Mouse (Mus musculus) limb, embryonic 15.5 days (tissue): Measurements from ENCODE around the gene Ubl7. TPM values are rescaled to one million over a fixed set of nuclear protein-coding genes. Genes with fewer than 3 reads are reported as not detected.
A peak's percentile ranks its signal among the peaks of the same experiment; 100 is the strongest.

Experiments used
- ATAC-seq: fragments of 200-750 bp; cut with Nextera tagmentation; 2 replicates; pipeline ENCODE4 v1.8.0; 2017; ENCODE audit warnings: low read depth, moderate TSS enrichment; ENCODE audit not compliant: insufficient number of reproducible peaks, low FRiP score, low TSS enrichment
- H3K27ac ChIP-seq: fragments of 300-500 bp; sonication (generic); 2 replicates; pipeline ENCODE4 v1.5.1; 2015; ENCODE audit warnings: moderate library complexity, mild to moderate bottlenecking, inconsistent platforms
- H3K27me3 ChIP-seq: fragments of 300-500 bp; sonication (generic); 2 replicates; pipeline ENCODE4 v1.6.1; 2015; ENCODE audit warnings: inconsistent platforms
- H3K36me3 ChIP-seq: fragments of 300-500 bp; sonication (generic); 2 replicates; pipeline ENCODE4 v1.6.1; 2015; ENCODE audit warnings: inconsistent platforms
- H3K4me1 ChIP-seq: fragments of 300-500 bp; sonication (generic); 2 replicates; pipeline ENCODE4 v1.6.1; 2015; ENCODE audit warnings: inconsistent platforms
- H3K4me2 ChIP-seq: fragments of 300-500 bp; sonication (generic); 2 replicates; pipeline ENCODE4 v1.6.1; 2015; ENCODE audit warnings: mild to moderate bottlenecking, inconsistent platforms
- H3K4me3 ChIP-seq: fragments of 300-500 bp; sonication (generic); 2 replicates; pipeline ENCODE4 v1.5.1; 2015; ENCODE audit warnings: mild to moderate bottlenecking, inconsistent platforms
- H3K9ac ChIP-seq: fragments of 300-500 bp; sonication (generic); 2 replicates; pipeline ENCODE4 v1.6.1; 2015; ENCODE audit warnings: inconsistent platforms
- H3K9me3 ChIP-seq: fragments of 300-500 bp; sonication (generic); 2 replicates; pipeline ENCODE4 v1.6.1; 2016; ENCODE audit warnings: inconsistent platforms
- WGBS: fragments of 180-500 bp; shearing (Covaris S2); methylation state at CpG from one replicate; pipeline ENCODE4 v1.1.7; 2015; 5-methylcytosine and 5-hydroxymethylcytosine counted together
- polyA plus RNA-seq: library from polyadenylated mRNA; unstranded; fragments of >200 nt; fragmentation: Nextera tagmentation; extraction: Ambion mirVana; gene quantifications from 2 replicates; pipeline ENCODE4 v1.2.1, GENCODE M21; 2015

Gene Ubl7
- polyA plus RNA-seq, 1 experiment from 2014 or later: 107 TPM

DNA sequence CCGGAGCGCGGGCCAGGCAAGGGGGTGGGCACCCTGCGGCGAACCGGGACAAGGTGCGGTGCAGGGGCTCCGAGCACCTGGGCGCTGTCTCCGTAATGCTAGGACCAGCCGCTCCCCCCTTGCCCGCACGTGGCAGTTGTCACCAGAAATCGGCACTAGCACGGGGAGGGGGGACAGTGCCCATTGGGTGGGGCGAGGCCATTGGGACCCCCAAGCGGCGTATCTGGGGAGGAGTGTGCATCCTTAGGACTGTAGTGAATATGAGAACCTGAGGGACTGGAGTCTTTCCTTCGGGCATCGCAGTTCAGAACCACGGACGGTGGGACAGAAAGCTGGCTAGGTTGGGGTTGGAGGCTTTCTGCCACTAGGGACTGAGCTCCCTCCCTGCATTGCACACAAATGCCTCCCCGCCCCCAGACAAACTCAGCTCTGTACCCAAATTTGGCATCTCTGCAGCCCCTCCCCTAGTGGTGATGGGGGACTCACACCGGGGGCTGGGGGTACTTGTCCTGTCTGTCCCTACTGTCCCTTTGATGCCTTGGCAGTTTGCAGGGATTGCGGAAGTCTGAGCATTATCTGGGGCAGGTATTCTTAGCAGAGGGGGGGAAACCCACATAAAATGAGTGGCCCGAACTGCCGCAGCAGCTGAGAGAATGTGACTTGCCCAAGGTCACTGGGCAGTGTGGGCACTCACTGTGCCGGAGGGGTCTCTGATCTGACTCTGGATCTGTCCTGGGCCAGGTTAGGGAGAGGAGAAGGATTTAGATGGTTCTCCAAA is 30.3 kb downstream of the Ubl7 start:
- Histone ChIP-seq H3K4me1 (peaks cover 31% of the 10 kb centered on the region), H3K9me3 (no peaks in the 10 kb centered on the region), H3K9ac (peak overlapping the region; percentile 24; the same call in 1 of the 2 replicates), H3K4me3 (peak overlapping the region; percentile 67), H3K36me3 (no peaks in the 10 kb centered on the region), H3K27me3 (peaks cover 55% of the 10 kb centered on the region), H3K4me2 (peak overlapping the region; percentile 98), H3K27ac (no peak overlapping the region)
- ATAC-seq: no peak
- 4% methylated on average over 28 of the region's 28 CpGs for whole genome bisulfite sequencing

DNA sequence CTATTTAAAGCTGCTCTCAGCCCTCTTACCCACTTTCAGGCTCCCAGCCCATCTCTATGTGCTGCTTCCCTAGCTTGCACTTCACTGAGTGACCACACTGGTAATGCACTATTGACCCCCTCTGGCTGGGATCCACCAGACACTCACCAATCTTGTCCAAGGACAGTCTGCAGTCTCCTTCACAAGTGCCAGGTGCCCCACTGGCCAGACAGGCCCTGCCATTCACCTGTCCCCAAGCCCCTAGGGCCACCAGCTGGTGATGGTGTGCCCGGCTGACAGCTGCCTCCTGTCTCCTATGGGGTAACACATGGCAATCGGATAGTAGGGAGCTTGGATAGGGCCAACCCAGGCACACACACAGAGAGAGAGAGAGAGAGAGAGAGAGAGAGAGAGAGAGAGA is 31.3 kb downstream of the Ubl7 start:
- Histone ChIP-seq H3K27me3 (peaks cover 57% of the 10 kb centered on the region), H3K4me1 (peaks cover 31% of the 10 kb centered on the region), H3K4me3 (no peak overlapping the region), H3K9me3 (no peaks in the 10 kb centered on the region), H3K9ac (no peak overlapping the region), H3K4me2 (no peak overlapping the region), H3K27ac (no peak overlapping the region), H3K36me3 (no peaks in the 10 kb centered on the region)
- WGBS: 58% methylated on average over 2 of the region's 2 CpGs
- ATAC-seq: no peak

DNA sequence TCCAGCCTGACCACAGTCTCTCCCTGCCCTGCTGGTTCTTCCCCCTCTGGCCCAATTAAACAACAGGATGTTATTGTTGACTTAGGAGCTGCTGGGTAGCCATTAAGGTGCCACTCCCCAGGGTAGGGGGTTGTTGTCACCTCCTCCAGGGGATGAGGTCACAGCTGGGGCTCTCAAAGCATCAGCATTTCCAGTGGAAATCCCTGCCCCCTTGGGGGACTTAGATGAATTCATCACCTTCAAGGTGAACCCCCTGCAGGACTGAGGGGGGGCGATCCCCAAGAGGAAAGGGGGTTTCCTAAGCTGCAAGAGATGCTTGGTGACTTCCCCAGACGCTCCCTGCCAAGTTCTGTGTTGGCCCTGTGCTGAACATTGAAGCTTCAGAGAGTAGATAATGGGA is 32.3 kb downstream of the Ubl7 start:
- peaks cover 23% of the 10 kb centered on the region for H3K4me1 ChIP-seq
- no peak overlapping the region for H3K4me3 ChIP-seq
- ATAC-seq: no peak
- H3K9ac ChIP-seq: no peak overlapping the region
- H3K27ac ChIP-seq: no peak overlapping the region
- no peak overlapping the region for H3K4me2 ChIP-seq
- H3K27me3 ChIP-seq: peaks cover 58% of the 10 kb centered on the region
- no peaks in the 10 kb centered on the region for H3K36me3 ChIP-seq
- H3K9me3 ChIP-seq: no peaks in the 10 kb centered on the region
- WGBS: 28% methylated on average over 2 of the region's 2 CpGs

DNA sequence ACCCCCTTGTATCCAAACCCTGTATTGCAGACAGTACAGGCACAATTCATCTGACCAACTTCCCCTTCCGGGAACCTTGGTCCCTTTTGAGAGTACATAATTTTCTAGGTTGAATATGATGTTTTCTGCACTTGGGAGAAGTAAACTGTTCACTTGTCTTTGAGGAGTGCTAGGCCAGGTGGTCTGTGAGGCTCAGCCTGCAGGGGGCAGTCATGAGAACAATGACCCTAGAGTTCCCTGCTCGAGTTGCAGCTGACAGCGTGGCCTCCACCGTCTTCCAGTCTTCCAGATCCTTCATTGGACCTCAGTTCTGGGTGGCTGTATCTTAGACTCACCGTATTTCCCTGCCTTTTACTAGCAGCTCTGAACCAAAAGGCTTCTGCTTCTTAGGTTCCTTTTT is 33.8 kb downstream of the Ubl7 start:
- Histone ChIP-seq H3K4me3 (no peak overlapping the region), H3K36me3 (no peaks in the 10 kb centered on the region), H3K9ac (no peak overlapping the region), H3K4me1 (peaks cover 14% of the 10 kb centered on the region), H3K9me3 (no peaks in the 10 kb centered on the region), H3K27ac (no peak overlapping the region), H3K4me2 (no peak overlapping the region), H3K27me3 (peaks cover 46% of the 10 kb centered on the region)
- ATAC-seq: no peak
- WGBS: 26% methylated on average over 5 of the region's 5 CpGs

DNA sequence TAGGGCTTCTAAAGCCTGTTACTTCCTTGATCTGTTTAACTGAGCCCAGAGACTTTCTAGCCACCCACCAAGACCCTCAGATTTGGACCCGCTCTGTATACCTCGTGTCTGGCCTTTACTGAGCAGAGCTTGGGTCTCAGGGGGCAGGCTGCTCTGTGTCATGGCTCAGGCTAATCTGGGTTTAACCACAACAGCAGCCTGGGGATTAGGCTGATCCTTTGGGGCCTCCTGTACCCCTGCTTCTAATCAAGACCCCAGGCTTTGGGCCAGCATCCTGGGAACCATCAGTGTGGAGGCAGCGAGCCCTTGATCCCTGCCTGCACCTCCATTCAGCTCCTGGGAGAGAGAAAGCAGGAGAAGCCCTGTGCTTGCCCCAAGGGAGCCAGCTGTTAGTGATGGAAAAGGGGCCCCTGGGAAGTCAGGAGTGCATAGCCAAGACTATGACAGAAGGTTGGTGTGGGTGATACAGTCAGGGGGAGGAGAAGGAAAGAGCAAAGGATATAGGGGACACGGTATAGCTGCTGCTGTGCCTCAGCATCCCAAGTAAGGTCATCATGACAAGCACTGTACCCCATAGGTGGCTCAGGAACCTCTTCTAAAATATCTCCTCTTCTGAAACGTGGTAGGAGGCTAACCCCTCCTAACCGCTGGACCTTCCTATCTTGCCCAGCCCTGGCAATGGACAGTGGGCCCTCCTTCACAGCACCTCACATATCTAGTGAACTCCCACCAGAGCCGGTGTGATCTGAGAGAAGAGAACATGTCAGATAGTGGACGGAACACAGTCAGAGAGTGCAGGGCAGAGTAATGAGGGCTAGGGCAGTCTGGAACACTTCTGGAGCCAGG is 35.2 kb downstream of the Ubl7 start:
- Histone ChIP-seq H3K4me2 (no peak overlapping the region), H3K4me3 (no peak overlapping the region), H3K36me3 (no peaks in the 10 kb centered on the region), H3K9me3 (no peaks in the 10 kb centered on the region), H3K27ac (no peak overlapping the region), H3K9ac (no peak overlapping the region), H3K27me3 (peaks cover 43% of the 10 kb centered on the region), H3K4me1 (peaks cover 5% of the 10 kb centered on the region)
- ATAC-seq: no peak
- 71% methylated on average over 8 of the region's 8 CpGs for WGBS

DNA sequence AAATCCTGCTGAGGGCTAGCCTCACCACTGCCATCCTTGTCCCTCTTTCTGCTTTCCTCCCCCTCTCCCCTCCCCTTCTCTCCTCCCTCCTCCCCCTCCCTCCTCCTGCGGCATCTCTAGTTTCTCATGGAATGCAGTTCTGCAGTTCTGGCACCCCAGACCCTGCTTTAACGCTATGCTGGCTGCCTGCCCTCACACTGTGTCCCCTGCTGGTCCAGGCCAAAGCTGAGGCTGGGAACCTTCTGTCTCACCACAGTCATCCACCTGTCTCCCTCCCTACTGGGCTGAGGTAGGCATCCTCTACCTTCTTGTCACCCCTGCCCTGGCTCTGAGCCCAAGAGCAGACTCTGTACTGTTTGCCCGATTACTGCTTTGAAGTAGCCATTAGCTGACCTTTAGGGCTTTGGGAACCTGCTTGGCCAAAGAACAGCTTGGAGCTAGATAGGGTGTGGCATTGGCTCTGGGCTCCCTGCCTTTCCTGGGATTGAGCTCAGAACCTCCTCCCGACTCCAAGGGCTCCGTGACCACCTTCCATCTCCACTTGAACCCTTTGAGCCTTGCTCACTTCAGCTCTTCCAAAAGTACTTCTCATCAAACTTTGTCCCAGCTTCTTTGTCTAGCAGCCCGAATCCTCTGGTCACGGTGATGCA is 36.7 kb downstream of the Ubl7 start:
- Histone ChIP-seq H3K9me3 (no peaks in the 10 kb centered on the region), H3K9ac (no peak overlapping the region), H3K27me3 (peaks cover 28% of the 10 kb centered on the region), H3K27ac (no peak overlapping the region), H3K4me3 (no peak overlapping the region), H3K4me1 (peaks cover 8% of the 10 kb centered on the region), H3K36me3 (no peaks in the 10 kb centered on the region), H3K4me2 (no peak overlapping the region)
- ATAC-seq: no peak
- WGBS: 54% methylated on average over 7 of the region's 7 CpGs

DNA sequence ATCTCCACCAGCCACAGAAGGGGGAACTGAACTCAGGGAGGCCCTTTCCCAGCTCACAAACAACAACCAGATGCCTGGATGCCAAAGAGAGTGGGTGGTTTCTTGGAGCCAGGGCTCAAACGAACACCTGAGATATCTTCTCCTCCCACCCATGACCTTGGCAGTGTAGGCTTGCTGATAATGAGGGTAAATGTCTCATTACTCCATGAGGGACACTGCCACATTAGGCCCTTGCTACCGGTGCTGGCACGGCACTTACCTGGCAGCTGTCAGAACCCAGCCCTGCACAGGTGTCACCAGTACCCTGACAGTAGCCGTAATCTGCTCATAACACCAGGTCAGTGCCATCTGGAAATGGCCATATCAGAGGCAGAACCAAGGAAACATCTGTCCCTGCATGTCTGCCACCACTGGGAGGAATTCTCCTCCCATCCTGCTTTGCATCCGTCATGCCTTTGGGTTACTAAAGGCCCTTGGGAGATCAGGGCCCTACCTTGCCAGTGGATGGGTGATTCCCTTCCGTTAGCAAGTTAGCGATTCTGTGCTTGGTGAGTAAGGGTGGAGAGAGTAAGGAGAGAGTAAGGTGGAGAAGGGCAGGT is 37.7 kb downstream of the Ubl7 start:
- Histone ChIP-seq H3K9me3 (no peaks in the 10 kb centered on the region), H3K4me1 (peaks cover 8% of the 10 kb centered on the region), H3K27me3 (peaks cover 19% of the 10 kb centered on the region; the same call in 1 of the 2 replicates), H3K4me3 (no peak overlapping the region), H3K9ac (no peak overlapping the region), H3K36me3 (no peaks in the 10 kb centered on the region), H3K4me2 (no peak overlapping the region), H3K27ac (no peak overlapping the region)
- WGBS: 77% methylated on average over 7 of the region's 7 CpGs
- ATAC-seq: no peak

DNA sequence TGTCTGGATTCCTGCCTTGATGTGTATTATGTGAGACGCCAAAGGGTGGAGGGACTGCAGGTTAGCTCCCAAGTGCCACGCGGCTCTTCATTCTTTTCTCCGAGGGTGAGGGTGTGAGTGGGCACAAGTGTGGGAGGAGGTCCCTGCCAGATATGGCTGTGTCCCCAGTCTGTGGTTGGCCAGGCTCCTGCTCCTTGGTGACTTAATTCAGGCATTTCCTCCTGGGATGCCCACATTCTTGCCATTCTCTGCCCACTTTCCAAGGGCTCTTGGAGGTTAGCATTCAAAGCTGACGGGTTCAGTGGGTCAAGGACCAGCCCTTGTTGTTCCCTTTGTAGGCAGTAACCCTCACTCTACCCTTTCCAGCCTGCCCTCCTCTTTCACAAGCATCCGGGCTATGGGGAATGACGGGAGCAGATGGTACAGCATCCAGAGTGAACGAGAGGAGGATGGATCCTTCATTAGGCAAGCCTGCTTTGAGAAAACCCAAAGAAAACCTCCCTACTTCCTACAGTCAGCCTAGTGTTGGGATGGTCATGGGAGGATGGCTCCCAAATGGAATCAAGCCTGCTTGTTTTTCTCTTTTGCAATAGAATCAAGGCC is 38.4 kb downstream of the Ubl7 start:
- Histone ChIP-seq H3K9me3 (no peaks in the 10 kb centered on the region), H3K4me2 (no peak overlapping the region), H3K27ac (no peak overlapping the region), H3K4me1 (peaks cover 8% of the 10 kb centered on the region), H3K36me3 (no peaks in the 10 kb centered on the region), H3K4me3 (no peak overlapping the region), H3K9ac (no peak overlapping the region), H3K27me3 (peaks cover 16% of the 10 kb centered on the region; the same call in 1 of the 2 replicates)
- ATAC-seq: no peak
- WGBS: 82% methylated on average over 8 of the region's 8 CpGs

DNA sequence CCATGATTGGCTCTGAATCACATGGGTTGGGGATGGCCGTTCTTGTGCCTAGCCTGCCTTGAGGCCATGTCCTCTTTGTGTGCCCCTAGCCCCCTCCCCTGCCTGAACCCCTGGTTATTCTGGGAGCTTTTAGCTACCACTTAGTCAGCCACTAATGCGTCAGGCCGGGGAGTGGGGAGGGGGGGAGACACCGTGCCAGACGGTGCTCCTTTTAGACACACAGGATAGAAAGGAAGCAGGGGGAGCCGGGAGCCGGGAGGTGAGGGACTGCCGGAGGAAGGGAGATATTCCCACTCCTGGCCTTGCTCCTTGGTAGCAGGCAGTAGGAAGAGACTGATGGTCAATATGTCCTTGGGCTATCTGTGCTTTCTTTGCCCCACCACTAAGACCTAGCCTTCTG is 39.1 kb downstream of the Ubl7 start:
- Histone ChIP-seq H3K4me3 (no peak overlapping the region), H3K27ac (no peak overlapping the region), H3K27me3 (peaks cover 16% of the 10 kb centered on the region; the same call in 1 of the 2 replicates), H3K4me2 (no peak overlapping the region), H3K9me3 (no peaks in the 10 kb centered on the region), H3K36me3 (no peaks in the 10 kb centered on the region), H3K4me1 (peaks cover 8% of the 10 kb centered on the region), H3K9ac (no peak overlapping the region)
- ATAC-seq: no peak
- 49% methylated on average over 8 of the region's 8 CpGs for WGBS

DNA sequence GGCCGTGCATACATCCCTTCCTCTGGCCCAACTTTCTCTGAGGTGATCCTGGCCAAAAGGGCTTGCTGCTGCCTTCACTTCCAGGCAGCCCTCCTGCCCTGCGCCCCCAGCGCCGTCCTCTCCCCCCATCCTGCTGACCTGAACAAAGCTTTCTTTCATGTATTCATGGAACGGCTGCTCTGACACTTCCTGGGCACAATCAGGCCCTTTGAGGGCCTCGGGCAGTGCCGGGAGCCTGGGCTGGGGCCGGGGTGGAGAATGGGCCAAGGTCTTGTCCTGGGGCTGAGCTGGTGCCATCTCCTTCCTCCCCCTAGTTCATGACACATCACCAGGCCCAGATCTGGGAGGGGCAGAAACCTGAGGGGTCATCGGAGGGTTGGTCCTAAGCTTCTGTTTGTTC is 39.7 kb downstream of the Ubl7 start:
- Histone ChIP-seq H3K27ac (no peak overlapping the region), H3K4me3 (no peak overlapping the region), H3K27me3 (peaks cover 16% of the 10 kb centered on the region; the same call in 1 of the 2 replicates), H3K4me2 (no peak overlapping the region), H3K36me3 (no peaks in the 10 kb centered on the region), H3K4me1 (peaks cover 8% of the 10 kb centered on the region), H3K9ac (no peak overlapping the region), H3K9me3 (no peaks in the 10 kb centered on the region)
- ATAC-seq: no peak
- WGBS: 66% methylated on average over 9 of the region's 9 CpGs

DNA sequence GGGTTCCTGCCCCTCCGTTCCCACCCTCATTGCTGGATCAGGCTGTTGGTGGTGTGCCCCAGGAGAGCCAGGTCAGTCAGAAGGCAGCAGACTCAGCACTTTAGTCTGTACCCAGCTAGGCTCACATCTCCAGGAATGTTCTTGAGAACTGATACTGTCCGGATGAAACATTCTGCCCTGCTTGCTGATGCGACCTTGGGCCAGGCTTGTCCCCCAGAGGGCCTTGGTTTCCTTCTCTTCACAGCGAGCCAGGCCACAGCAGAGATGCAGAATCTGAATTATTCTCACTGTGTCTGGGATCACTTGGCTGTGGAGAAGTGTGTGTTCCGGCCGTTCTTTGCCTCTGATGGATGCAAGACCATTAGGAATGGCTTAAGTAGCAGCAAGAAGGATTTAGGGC is 41.2 kb downstream of the Ubl7 start:
- WGBS: 52% methylated on average over 6 of the region's 6 CpGs
- Histone ChIP-seq H3K4me3 (no peak overlapping the region), H3K27ac (no peak overlapping the region), H3K9ac (no peak overlapping the region), H3K4me2 (no peak overlapping the region), H3K4me1 (peaks cover 8% of the 10 kb centered on the region), H3K36me3 (no peaks in the 10 kb centered on the region), H3K27me3 (peaks cover 7% of the 10 kb centered on the region; the same call in 1 of the 2 replicates), H3K9me3 (no peaks in the 10 kb centered on the region)
- no peak for ATAC-seq
